Mouse (Mus musculus) gastrocnemius, adult 2 months (tissue): ENCODE measurements around the gene Eno3. TPM values are rescaled to one million over a fixed set of nuclear protein-coding genes. Genes with fewer than 3 reads are reported as not detected.

ENCODE experiments used
- DNase-seq: peaks from one replicate; pipeline ENCODE4 v3.0.0; 2022
- H3K27ac ChIP-seq: fragments of 200-600 bp; 2 replicates; pipeline ENCODE4 v1.8.1; 2022; ENCODE audit warnings: mild to moderate bottlenecking
- H3K4me3 ChIP-seq: fragments of 200-600 bp; 2 replicates; pipeline ENCODE4 v1.8.1; 2022; ENCODE audit warnings: mild to moderate bottlenecking, moderate library complexity
- CTCF ChIP-seq: fragments of 200-600 bp; IDR thresholded peaks from 2 replicates; pipeline ENCODE4 v1.8.1; 2022; ENCODE audit warnings: antibody characterized with exemption, mild to moderate bottlenecking, moderate library complexity
- intact Hi-C: fragments of 180-260 bp; cut with DNase I; formaldehyde crosslinking; loops from one replicate; pipeline ENCODE4 v1.15.1; 2025
- total RNA-seq, 2 experiments: library from RNA; stranded (reverse); gene quantifications; 2 replicates each; pipeline ENCODE4 v1.2.3; 2021

Eno3 gene
- total RNA-seq, 2 experiments from 2014 or later, result 7,153 to 7,488 TPM

GRCm38 (mm10) chr11:70625473-70625872, 31.5 kb upstream of the Eno3 start:
- Histone ChIP-seq H3K27ac (no peak overlapping the region), H3K4me3 (no peak overlapping the region)
- intact Hi-C loops, result no loop called here
- TF ChIP-seq CTCF, result peak; percentile 75
- peak; percentile 65 for DNase-seq

DNA sequence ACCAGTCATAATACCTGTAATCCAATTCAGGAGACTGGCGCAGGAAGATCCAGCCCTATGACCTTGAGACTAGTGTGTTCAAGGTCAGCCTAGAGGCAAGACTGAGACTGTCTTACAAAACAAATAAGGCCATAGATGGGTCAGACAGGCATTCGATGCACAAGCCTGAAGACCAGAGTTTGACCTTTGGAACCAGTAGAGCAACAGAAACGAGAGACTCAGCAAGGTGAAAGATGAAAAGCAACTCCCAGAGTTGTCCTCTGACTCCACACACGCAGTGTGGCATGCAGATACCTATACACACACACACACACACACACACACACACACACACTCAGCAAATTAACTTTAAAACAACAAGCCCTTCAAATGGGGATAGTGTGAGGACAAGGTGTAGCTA, 30.1 kb upstream of the Eno3 start:
- no peak for TF ChIP-seq CTCF
- intact Hi-C loops, result no loop called here
- Histone ChIP-seq H3K27ac (no peak overlapping the region), H3K4me3 (no peak overlapping the region)
- no peak for DNase-seq

DNA sequence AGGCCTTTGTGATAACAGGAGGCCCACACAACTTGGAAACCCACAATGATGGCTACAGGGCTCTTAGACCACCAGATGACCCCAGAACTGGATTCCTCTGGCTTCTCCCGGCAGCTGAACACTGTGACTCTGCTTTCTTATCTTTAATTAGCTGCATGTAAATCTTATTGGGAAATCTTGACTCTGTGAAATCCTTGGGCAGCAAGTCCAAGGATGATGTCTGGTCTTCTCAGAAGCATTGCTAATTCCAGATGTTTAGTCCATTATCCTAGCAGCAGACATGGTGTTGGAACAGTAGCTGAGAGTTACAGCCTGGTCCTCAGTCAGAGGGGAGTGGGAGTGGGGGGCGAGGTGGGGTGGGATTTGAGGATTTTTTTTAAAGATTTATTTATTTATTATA, 28.6 kb upstream of the Eno3 start:
- Histone ChIP-seq H3K27ac (no peak overlapping the region), H3K4me3 (no peak overlapping the region)
- TF ChIP-seq CTCF, result no peak
- intact Hi-C loops, result loop anchor here (2.0 kb wide), 1 partner anchor 126 kb away; no protein-coding TSS in a partner anchor
- DNase-seq, result no peak

GRCm38 (mm10) chr11:70629557-70629956, 27.4 kb upstream of the Eno3 start:
- intact Hi-C loops, result loop anchor here (2.0 kb wide), 1 partner anchor 125 kb away; no protein-coding TSS in a partner anchor

GRCm38 (mm10) chr11:70630129-70630528, 26.9 kb upstream of the Eno3 start:
- no peak for DNase-seq
- TF ChIP-seq CTCF, result no peak
- intact Hi-C loops, result no loop called here
- peak overlapping the region; percentile 38; the same call in 1 of the 2 replicates for H3K27ac ChIP-seq
- H3K4me3 ChIP-seq, result no peak overlapping the region

More at GRCm38 (mm10) chr11:70629557-70629956, 27.4 kb upstream of the Eno3 start:
- TF ChIP-seq CTCF, result peak; percentile 55
- no peak overlapping the region for H3K27ac ChIP-seq
- DNase-seq, result no peak
- H3K4me3 ChIP-seq, result no peak overlapping the region

- Histone ChIP-seq H3K4me3 (no peak overlapping the region), H3K27ac (no peak overlapping the region)
- no peak for TF ChIP-seq CTCF
- DNase-seq, result no peak
- intact Hi-C loops, result no loop called here
Observed at GRCm38 (mm10) chr11:70635601-70636000, 21.4 kb upstream of the Eno3 start.

GRCm38 (mm10) chr11:70637764-70638163, 19.2 kb upstream of the Eno3 start:
- no peak for DNase-seq
- Histone ChIP-seq H3K27ac (no peak overlapping the region), H3K4me3 (no peak overlapping the region)
- intact Hi-C loops, result no loop called here
- TF ChIP-seq CTCF, result no peak

DNA sequence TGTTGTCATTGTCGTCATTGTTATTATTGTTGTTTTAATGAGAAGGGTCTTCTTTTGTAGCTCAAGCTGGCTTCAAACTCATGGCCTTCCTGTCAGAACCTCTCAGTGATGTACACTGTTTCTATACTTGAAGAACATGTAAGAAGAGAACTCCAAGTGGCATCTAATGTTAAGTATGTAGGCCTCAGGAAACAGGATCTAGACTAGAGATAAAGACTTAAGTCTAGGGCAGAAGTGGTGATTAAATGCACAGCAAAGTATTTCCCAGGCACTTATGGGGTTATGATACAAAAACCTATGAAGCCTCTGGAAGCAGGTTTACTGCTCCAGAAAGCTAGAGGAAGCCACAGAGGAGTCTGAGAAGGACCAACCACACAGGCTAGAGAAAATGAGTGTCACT, 18.7 kb upstream of the Eno3 start:
- no peak overlapping the region for H3K27ac ChIP-seq
- TF ChIP-seq CTCF, result no peak
- DNase-seq, result no peak
- intact Hi-C loops, result no loop called here
- no peak overlapping the region for H3K4me3 ChIP-seq

- DNase-seq, result no peak
- TF ChIP-seq CTCF, result no peak
- Histone ChIP-seq H3K4me3 (no peak within 1 kb of the TSS), H3K27ac (no peak within 1 kb of the TSS)
- intact Hi-C loops, result no loop called here
Observed at GRCm38 (mm10) chr11:70638714-70639278, 18.2 kb upstream of the Eno3 start, which contains the start of gene Gp1ba. Gene Gp1ba (plus strand): TSS chr11:70639122.

GRCm38 (mm10) chr11:70639976-70640375, 17.0 kb upstream of the Eno3 start:
- no peak for TF ChIP-seq CTCF
- no peak for DNase-seq
- intact Hi-C loops, result loop anchor here (10.0 kb wide), 1 partner anchor 645 kb away; the partner anchor contains the start of genes Gabarap and Phf23
- H3K4me3 ChIP-seq, result no peak overlapping the region
- H3K27ac ChIP-seq, result no peak overlapping the region

GRCm38 (mm10) chr11:70641241-70641640, 15.8 kb upstream of the Eno3 start:
- no peak overlapping the region for H3K27ac ChIP-seq
- H3K4me3 ChIP-seq, result no peak overlapping the region
- TF ChIP-seq CTCF, result no peak
- no peak for DNase-seq
- intact Hi-C loops, result loop anchor here (10.0 kb wide), 1 partner anchor 646 kb away; the partner anchor contains the start of genes Gabarap and Phf23

DNA sequence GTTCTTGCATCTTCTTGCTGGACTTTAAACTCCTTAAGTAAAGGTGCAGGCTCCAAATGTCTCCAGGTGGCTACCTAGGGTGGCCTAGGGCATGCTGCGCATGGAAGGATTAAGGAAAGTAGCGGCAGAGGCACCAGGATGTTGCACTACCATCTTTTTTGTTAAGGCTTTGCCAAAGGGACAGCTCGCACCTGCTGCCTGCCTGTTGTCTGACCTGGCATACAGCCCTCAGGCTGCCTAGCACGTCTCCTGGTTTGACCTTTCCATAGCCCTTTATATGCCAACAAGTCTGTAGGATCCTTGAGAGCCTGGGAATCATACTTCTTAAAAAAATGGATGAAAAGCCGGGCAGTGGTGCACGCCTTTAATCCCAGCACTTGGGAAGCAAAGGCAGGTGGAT, 14.0 kb upstream of the Eno3 start:
- H3K27ac ChIP-seq, result peak overlapping the region; percentile 66
- TF ChIP-seq CTCF, result no peak
- peak; percentile 75 for DNase-seq
- H3K4me3 ChIP-seq, result no peak overlapping the region
- intact Hi-C loops, result loop anchor here (10.0 kb wide), 1 partner anchor 648 kb away; the partner anchor contains the start of genes Gabarap and Phf23

DNA sequence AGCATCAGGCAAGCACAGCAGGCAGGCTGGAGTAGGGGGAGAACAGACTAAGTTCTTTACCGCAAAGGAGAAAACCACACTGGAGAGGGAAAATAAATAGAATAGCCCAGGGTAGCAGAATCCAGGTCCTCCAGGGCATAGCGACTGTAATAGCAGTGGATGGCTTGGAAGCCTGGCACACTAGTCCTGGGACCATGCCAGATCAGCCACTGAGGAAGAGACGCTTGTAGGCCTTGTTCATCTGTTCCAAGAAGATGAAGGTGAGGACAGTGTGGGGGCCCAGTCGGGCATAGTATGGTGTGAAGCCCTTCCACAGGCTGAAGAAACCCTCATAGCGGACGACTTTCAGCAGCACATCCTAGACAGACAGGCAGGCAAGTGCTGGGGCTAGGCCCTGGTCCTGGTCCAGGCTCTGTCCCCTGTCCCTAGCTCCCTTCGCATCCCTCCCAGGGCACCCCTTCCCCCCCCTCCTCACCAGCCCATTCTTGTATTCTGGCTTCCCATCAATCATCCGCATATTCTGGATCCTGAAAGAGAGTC, 12.4 kb upstream of the Eno3 start:
- DNase-seq, result no peak
- Histone ChIP-seq H3K4me3 (no peak overlapping the region; the same call in 1 of the 2 replicates), H3K27ac (peak overlapping the region; percentile 66)
- TF ChIP-seq CTCF, result no peak
- intact Hi-C loops, result loop anchor here (10.0 kb wide), 1 partner anchor 650 kb away; the partner anchor contains the start of genes Gabarap and Phf23
